Mouse (Mus musculus) MN1 (cell line): ENCODE results near the gene Spen.
"Not testable (repeated sequence)": the region's sequence is repeated elsewhere in the genome, so short reads cannot be mapped to it uniquely, and the experiment has no call there.

Experiments used
- DNase-seq: peaks from one replicate; pipeline ENCODE4 v3.0.0-alpha.2; 2016; ENCODE audit warnings: low spot score

Spen gene

DNA sequence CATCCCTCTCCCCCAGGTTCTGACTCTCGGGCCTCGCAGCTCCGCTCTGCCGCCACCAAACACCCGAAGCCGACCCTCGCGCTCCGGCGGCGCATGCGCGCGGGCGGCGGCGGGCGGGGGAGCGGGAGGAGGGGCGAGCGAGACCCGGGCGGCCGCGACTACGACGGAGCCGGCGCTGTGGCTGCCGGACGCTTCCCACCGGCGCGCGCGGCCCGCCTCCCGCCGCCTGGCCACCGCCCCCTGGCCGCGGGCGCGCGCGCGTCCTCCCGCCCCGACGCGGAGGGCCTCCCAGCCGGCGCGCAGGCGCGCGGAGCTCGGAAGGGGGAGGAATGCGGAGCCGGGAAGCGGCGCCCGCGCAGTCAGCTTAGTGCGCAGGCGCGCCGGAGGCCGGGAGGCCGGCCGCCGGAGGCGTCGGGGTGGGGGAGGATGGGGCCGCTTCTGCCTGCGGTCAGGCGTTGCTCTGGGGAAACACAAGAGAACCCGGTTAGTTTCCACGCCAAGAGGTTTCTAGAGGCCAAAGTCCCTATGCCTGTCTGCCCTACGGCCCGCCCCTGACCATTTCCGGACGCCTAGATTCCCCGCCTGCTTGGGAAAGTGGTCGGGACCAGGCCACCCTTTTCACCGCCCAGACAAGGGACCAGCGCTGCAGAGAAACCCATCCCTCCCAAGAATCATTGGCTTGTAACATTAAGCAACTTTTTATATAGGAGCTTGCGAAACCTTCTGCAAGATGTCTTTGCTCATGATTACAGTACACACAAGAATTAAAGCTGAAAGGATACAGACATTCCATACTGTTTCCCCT lies at the start of gene Spen:
Spen (minus strand) TSS at position 190 of the 805 bp plus-strand sequence.
- DNase-seq: peak; percentile 97

DNA sequence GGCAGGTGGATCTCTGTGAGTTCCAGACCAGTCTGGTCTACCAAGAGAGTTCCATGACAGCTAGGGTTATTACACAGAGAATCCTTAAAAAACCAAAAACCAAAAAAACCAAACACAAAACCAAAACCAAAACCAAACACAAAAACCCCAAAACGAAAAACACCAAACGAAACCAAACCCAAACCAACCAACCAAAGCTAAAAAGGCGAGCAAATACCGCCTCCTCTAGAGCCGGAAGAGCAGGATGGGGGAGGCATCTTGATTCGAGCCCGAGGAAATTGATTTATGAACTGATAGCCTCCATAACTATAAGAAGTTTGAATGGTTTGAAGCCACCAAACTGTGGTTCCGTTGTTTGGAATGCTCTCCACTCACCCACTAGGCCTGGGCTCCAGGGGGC lies 45.5 kb upstream of the Spen start:
- DNase-seq: no peak

DNA sequence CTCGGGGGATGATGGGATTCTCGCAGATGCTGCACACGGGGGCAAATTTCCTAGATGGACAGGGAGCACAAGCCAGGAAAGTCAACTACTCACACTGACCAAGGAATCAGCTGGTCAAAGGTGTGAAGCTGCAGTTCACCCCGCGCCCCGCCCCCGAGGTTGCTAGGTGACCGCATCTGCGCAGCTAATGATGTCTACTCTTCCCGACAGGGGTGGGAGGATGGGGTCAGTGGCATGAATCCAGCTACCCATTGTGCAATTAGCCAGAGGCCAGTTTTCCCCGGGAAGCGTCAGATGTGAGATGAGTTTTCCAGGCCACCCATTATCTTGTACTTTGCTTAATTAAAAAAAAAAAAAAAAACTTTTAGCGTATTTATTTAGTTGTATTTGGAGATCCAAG lies 42.7 kb upstream of the Spen start:
- peak; percentile 47 for DNase-seq

DNA sequence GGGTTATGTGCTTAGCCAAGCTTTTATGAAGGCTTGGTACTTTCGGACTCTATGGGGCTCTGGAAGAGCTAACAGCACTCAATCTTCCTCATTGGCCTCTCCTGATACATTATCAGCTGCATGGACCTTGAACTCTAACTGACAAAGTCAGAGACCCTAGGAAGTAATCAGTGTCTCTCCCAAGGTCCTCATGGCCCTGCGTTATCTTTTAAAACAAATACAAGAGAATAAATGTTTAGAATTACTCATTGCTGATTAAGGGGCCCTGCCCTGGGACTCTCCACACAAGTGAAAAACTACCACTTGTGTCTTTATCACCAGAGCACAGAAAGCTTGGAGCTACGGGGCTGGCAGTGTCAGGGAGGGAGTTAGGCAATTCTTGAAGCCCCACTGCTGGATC lies 40.4 kb upstream of the Spen start:
- no peak for DNase-seq

DNA sequence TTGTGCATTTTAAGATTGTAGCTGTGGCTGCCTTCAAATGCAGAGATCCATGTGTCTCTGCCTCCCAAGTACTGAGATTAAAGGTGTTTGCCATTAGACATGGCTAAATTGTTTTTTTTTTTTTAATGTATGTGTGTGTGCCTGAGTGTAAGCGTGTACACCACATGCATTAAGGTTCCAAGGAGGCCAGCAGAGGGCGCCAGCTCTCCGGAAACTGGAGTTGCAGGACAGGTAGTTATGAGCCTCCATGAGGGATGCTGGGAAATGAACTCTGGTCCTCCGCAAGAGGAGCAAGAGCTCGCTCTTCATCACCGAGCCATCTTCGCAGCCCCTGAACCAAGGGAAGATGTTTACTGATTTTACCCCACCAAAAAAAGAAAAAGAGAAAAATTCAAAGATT lies 38.5 kb upstream of the Spen start:
- no peak for DNase-seq

DNA sequence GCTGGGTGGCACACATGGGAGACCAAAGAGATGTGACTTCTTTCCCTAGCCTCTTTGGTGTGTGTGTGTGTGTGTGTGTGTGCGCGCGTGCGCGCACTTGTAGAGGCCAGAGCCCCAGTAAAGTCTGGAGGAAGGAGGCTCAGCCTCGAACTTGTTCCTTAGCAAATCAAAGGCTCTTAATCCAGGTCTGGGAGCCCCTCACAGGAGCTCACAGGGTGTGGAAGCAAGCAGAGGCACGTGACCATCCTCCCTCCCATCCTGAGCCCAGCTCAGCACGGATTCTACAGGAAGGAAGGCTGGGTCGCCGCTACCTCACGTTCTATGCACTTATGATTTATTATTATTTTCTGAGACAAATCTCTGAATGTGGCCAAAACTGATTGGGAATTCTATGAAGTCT lies 38.0 kb upstream of the Spen start:
- no peak for DNase-seq

DNA sequence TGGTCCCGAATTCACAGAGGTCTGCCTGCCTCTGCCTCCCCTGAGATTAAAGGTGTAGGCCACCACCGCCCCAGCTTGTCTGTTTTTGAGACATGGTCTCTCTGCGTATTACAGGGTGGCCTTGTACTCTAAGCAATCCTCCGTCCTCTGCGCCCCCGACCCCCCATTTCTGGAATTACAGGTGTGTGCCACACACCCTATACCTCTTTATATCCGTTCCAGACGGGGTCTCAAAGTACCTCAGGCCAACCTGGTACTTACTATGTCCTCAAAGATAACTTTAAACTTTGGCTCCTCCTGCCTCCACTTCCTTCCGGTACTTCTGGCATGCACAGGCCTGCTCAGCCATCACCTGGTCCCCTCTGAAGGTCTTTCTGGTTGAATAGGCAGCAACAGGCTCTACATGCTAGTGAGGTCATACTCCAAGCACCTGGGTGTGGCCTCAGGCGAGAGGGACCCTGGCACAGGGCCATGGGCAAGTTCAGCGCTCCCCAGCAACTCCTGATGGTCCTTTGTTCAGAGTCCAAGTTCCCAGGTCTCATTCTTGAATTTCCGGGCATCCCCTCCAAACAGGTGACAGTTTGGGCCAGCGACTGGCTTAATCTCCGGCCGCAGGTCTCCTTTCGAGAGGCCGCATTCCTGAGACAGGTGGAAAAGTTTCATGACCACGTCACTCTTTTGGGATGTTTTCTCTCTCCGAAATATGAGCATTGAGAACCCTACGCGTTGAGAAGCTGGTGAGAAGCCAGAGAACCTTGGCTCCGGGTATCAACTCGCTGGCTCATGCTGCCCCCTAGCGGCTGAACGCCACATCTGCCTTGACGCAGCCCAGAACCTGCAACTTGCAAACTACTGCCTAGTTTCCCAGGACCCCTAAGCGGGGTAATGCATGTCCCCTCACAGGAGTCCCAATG lies 36.6 kb upstream of the Spen start:
- DNase-seq: peak; percentile 78

DNA sequence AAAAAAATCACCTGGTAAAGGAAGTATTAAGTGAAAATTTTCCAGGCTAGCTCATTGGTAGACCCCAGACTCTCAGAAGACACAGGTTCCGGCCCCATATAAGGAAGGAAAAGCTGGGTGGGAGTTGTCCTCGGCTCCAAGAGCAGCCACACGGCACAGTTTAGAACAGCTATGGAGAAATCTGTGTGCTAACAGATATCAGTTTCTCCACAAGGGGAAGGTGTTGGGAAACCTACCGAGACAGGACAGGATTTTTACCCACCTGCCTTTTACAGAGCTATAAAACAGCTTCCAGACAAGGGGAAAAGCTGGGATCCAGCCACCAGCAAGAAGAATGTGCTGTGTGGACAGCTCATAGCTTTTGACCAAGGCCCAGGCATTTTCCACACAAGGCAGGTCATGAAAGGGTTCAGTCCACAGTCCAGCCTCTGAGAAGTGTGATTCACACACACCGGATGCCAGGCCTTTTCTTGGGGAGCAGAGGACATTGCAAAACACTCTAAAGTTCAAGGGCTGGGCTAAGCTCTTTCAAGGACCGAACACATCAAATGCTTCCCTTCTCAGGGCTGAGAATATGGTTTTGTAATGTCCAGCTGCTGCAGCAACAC lies 35.1 kb upstream of the Spen start:
- no peak for DNase-seq

DNA sequence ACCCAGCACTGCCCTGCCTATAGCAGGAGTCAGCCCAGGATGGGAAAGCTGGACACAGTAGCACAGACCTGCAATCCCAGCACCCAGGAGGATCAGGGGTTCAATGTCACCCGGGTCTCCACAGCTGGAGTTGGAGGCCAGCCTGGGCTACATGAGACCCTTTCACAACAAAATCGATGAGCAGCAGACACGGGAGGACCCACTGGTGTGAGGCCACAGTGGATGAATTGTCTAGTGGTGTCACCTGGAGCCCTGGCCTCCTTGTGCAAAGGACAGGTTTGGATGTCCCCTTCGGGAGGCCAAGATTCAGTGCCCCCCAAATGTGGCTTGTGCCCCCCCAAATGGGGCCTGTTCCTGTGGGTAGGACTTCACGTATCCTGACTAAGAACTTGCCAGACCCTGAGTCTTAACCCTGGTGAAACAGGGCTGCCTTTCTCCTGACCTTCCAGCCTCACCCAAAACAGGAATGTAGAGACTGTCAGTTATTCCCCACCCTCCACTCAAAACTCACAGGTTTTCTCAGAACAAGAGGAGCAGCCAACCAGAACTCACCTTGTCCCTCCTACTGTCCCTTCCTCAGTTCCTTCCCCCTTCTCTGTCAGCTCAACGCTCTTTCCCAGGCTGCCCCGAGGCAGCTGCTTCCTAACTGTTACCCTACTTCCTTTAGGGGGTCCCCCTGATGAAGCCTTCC lies 34.4 kb upstream of the Spen start:
- DNase-seq: no peak

DNA sequence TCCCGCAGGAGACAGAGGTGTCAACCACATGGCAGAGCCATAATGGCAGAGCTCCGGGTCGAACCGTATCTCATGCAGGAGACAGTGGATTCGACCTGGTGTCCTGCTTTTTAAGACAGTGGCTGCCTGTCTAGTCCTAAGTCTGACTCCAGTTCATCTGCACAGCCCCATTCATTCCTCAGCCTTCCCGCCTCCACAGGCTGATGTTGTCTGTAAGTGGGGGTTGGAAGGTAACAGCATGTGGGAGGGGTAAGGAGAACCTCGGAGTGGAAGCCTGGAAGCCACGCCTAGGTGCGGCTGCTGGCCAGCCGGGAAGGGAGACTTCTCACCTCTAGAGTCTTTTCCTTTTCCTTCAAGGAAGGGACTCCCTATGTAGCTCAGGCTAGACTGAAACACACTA lies 33.5 kb upstream of the Spen start:
- DNase-seq: no peak

DNA sequence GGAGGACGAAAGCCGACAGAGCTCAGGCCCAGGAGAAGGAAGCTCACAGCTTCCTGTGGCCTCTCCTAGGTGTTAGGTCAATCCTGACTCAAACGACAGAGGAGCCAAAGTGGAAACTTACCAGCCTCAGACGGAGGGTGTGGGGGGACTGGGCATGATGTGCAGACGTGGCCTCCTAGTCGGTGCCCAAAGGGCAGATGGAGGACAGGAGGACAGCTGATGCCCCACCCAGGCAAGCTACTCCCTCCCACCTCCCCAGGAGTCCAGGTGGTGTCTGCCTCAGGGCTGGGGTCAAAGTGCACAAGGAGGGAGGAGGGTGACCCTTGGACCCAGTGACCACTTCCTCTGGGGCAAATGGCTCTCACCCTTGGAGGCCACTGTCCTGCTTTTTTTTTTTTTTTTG lies 32.9 kb upstream of the Spen start:
- no peak for DNase-seq

DNA sequence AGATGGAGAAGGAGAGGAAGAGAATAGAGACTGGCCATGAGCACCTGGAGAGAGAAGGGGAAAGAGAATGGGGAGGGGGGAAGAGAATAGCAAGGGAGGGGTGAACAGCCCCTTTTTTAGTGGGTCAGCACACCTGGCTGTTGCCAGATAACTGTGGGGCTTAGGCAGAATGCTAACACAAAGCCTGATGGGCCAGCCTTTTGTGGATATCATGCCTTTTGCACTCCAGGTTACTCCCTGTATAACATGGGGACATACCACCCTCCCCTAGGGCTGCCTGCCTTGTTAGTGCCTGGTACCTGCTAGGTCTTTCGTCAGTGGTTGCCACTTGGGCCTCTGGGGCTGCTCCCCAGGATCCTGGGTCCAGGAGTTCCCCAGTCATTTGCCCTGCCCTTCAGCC lies 32.4 kb upstream of the Spen start:
- DNase-seq: no peak

DNA sequence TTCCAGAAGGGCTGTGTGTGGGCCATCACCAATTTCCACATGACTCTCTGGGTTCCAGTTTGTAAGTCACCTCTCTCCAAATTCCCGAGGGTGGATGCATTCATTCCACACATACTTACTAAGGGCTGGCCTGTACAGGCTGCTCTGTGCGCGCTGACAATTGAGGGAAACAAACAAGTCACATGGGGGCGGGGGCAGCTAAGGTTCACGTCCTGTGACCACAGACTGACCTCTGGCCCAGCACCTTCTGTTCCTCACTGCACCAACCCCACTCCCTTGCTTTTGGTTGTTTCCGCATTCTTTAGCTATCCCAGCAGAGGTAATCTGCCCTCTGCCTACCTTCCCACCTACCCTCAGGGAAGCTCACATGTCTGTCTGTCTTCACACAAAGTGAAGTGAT lies 31.6 kb upstream of the Spen start:
- DNase-seq: no peak

DNA sequence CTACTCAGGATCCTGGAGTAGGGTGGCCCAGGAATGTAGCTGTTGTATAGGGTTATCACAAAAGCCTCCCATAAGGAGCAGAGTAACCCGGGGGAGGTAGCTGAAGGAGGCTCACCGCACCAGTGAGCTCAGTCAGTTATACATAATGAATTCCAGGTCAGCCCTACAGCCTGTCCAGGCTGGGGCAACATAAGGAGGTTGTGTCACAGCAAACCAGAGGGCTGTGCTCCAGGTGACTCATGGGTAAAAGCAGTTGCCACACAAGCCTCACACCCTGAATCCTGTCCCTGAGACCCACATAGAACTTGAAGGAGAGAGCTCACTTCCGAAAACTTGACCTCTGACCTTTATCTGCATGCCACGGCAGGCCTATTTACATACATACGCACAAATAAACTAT lies 30.6 kb upstream of the Spen start:
- no peak for DNase-seq

DNA sequence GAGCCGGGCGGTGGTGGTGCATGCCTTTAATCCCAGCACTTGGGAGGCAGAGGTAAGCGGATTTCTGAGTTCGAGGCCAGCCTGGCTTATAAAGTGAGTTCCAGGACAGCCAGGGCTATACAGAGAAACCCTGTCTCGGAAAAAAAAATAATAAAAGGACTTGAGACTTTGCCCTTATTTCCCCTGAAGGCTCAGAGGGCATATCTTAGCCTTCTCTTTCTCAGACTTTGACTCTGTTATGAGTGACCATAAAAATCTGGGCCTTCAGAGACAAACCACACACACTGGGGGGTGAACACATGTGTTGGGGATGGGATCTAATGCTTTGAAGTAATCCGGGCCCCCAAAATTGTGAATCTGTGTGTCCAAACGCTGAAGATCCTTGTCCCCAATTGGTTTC lies 28.8 kb upstream of the Spen start:
- DNase-seq: not testable (repeated sequence)

DNA sequence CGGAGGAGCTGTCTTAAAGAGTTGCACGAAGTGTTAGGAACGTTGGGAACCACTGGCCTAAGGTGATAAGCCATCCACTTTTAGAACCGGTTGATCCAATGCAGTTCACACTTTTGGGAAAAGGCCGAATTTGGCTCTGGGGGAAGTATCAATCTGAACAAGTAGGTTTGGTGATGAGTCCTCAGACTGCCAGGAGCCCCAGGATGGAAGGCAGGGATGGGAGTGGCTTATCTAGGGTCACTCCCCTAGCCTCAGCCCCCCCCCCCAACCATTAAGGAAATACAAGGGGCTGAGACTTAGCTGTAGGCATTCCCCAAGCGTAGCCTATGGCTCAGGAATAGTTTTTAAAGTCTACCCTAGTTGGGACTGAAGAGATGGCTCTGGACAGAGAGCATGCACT lies 27.8 kb upstream of the Spen start:
- DNase-seq: no peak

DNA sequence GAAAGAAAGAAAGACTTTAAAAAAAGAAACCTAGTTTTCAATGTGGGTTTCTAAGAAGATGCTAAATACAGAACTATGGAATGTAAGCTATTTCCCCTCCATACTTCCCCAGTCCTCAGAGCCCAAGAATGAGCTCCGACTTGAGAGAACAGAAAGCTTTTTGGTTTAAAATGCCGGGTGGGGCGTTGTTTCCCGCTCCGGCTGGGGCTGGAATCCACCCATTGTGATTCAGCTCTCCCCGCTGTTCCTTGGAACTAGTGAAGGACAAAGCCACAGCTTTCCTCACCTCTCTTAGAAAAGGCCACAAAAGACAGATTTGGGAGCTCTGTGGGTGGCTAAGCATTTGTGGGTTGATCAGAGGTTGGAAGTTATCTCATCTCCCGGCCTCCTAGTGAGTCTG lies 26.9 kb upstream of the Spen start:
- no peak for DNase-seq

DNA sequence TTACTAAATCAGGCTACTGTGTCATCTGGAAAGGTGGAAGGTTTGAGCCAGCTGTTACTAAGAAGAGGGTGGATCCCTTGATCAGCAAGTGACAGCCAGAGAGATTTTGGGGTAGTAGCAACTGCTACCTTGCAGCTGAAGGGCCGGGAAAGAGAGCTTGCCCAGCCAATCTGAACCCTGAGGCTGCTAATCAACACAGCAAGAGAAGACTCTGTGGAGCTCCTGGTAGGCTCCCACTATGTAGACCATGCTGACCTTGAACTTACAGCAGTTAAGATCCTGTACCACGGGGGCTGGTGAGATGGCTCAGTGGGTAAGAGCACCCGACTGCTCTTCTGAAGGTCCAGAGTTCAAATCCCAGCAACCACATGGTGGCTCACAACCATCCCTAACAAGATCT lies 26.3 kb upstream of the Spen start:
- DNase-seq: no peak

DNA sequence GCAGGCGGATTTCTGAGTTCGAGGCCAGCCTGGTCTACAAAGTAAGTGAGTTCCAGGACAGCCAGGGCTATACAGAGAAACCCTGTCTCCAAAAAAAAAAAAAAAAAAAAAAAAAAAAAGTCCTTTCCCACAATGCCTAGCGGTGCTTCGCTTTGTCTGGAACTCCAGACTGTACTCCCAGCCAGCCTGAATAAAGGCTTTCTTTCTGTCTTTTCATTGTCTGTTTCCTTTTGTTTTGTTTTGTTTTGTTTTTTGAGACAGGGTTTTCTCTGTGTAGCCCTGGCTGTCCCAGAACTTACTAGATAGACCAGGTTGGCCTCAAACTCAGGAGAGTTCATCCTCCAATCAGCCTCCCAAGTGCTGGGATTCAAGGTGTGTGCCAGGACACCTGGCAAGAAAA lies 25.8 kb upstream of the Spen start:
- no peak for DNase-seq

DNA sequence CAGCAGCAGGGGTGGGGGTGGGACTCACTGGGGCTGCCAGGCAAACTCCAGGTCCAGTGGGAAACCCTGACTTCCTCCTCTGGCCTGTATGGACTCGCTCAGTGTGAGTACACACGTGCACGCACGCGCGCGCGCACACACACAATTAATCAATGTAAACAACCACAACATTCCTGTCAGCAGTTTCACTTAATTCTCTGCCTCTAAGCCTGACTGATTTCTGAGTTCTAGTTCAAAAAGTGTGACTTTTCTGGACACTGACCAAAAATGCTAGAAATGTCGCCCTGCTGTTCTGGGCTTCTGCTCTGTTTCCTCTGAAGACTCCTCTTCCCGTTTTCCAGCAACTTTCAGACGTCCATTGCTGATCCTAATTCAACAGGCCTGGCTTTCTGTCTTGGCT lies 23.9 kb upstream of the Spen start:
- no peak for DNase-seq

DNA sequence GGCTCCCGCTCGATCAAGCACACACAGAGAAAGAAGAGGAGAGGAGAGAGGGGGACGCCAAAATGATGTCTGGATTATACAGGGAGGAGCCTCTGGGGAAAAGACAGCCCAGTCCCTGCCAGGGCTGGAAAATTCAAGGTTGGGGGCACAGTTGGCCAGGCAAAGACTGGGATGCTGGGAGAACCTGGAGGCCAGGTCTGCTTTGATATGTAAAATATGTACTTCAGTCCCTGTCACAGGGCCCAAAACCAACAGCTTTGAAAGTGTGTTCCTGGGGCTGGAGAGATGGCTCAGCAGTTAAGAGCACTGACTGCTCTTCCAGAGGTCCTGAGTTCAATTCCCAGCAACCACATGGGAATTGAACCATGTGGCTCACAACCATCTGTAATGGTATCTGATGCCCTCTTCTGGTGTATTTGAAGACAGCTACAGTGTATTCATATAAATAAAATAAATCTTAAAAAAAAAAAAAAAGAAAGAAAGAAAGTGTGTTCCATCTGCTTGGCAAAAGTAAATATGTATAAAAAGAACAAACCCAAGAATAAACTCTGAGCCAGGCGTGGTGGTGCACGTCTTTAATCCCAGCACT lies 23.0 kb upstream of the Spen start:
- DNase-seq: not testable (repeated sequence)

DNA sequence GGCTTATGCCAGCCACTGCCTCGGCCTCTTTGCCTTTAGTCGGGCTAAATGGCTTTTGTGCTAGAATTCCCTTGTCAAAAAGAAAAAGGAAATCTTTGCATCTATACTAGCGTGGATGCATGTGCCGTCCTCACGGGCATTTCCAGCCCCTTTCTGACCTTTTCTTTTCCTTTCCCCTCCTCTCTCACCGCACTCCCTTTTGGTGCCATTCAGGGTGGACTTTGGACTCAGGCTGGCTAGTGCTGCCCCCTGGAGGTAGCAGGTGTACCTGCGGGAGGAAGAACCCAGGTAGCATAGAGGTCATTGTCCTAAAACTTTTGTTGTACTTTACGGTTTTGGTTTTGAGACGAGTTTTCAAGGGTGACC lies 21.5 kb upstream of the Spen start:
- DNase-seq: peak; percentile 86
